Mouse (Mus musculus) hindbrain, embryonic 12.5 days (tissue): ENCODE measurements around the gene Gm3685. TPM values are rescaled to one million over a fixed set of nuclear protein-coding genes. Genes with fewer than 3 reads are reported as not detected.
"Not testable (repeated sequence)": the region's sequence is repeated elsewhere in the genome, so short reads cannot be mapped to it uniquely, and the experiment has no call there.

Source experiments
- ATAC-seq: fragments of 200-750 bp; cut with Nextera tagmentation; 2 replicates; pipeline ENCODE4 v1.8.0; 2017; ENCODE audit warnings: moderate TSS enrichment; ENCODE audit not compliant: low FRiP score
- H3K27ac ChIP-seq: fragments of 300-500 bp; sonication (generic); 2 replicates; pipeline ENCODE4 v1.5.1; 2016; ENCODE audit warnings: mild to moderate bottlenecking
- H3K27me3 ChIP-seq: fragments of 300-500 bp; sonication (generic); 2 replicates; pipeline ENCODE4 v1.6.1; 2016; ENCODE audit warnings: mild to moderate bottlenecking
- H3K36me3 ChIP-seq: fragments of 300-500 bp; sonication (generic); 2 replicates; pipeline ENCODE4 v1.6.1; 2016; ENCODE audit warnings: mild to moderate bottlenecking
- H3K4me1 ChIP-seq: fragments of 300-500 bp; sonication (generic); 2 replicates; pipeline ENCODE4 v1.6.1; 2016
- H3K4me2 ChIP-seq: fragments of 300-500 bp; sonication (generic); replicated peaks from 2 replicates; pipeline ENCODE4 v1.6.1; 2016; ENCODE audit warnings: mild to moderate bottlenecking
- H3K4me3 ChIP-seq: fragments of 300-500 bp; sonication (generic); 2 replicates; pipeline ENCODE4 v1.5.1; 2016; ENCODE audit warnings: mild to moderate bottlenecking
- H3K9ac ChIP-seq: fragments of 300-500 bp; sonication (generic); 2 replicates; pipeline ENCODE4 v1.6.1; 2016; ENCODE audit warnings: mild to moderate bottlenecking, moderate library complexity
- H3K9me3 ChIP-seq: fragments of 300-500 bp; sonication (generic); replicated peaks from 2 replicates; pipeline ENCODE4 v1.6.1; 2016; ENCODE audit warnings: mild to moderate bottlenecking
- WGBS: fragments of 180-500 bp; shearing (Covaris S2); methylation state at CpG from one replicate; pipeline ENCODE4 v1.1.7; 2016; 5-methylcytosine and 5-hydroxymethylcytosine counted together
- polyA plus RNA-seq: library from polyadenylated mRNA; unstranded; fragments of >200 nt; fragmentation: Nextera tagmentation; extraction: Ambion mirVana; gene quantifications from 2 replicates; pipeline ENCODE4 v1.2.1, GENCODE M21; 2016

Gene Gm3685
- not detected in 2 replicates for polyA plus RNA-seq

- WGBS = no CpG with 5 or more reads among the region's 2 CpGs
- H3K36me3 ChIP-seq, H3K27ac ChIP-seq, H3K4me1 ChIP-seq, H3K9ac ChIP-seq, H3K4me2 ChIP-seq, H3K27me3 ChIP-seq, ATAC-seq, H3K4me3 ChIP-seq, H3K9me3 ChIP-seq: not testable (repeated sequence)
Observed at GRCm38 (mm10) chr14:7044870-7045269, at the start of gene Gm3685. Gm3685 (minus strand) TSS chr14:7044970.

GRCm38 (mm10) chr14:7026781-7027749, 17.7 kb downstream of the Gm3685 start, which contains the start of gene Gm10406:
Gm10406 (minus strand) TSS chr14:7027449.
- not testable (repeated sequence) for H3K36me3 ChIP-seq, H3K4me1 ChIP-seq, H3K9me3 ChIP-seq, ATAC-seq, H3K27me3 ChIP-seq
- H3K9ac ChIP-seq = peak within 1 kb of the TSS; percentile 72
- H3K27ac ChIP-seq = peak within 1 kb of the TSS; percentile 57
- peak within 1 kb of the TSS; percentile 51 for H3K4me3 ChIP-seq
- under 1% methylated on average over 38 of the region's 70 CpGs for WGBS
- H3K4me2 ChIP-seq = peak within 1 kb of the TSS; percentile 77

- not testable (repeated sequence) for H3K9ac ChIP-seq, H3K36me3 ChIP-seq, H3K9me3 ChIP-seq, H3K27ac ChIP-seq, H3K4me1 ChIP-seq, ATAC-seq, H3K27me3 ChIP-seq, H3K4me3 ChIP-seq
- peak overlapping the region; percentile 77 for H3K4me2 ChIP-seq
- WGBS = 12% methylated on average over 9 of the region's 9 CpGs
Observed at GRCm38 (mm10) chr14:7026274-7026673, 18.5 kb downstream of the Gm3685 start.

Other genes starting within 250 kb of the Gm3685 start
- gene Gm3642, start 204.7 kb downstream of the Gm3685 start, polyA plus RNA-seq = not detected in 2 replicates
- gene Gm3667, start 155.0 kb downstream of the Gm3685 start, polyA plus RNA-seq = 3.8 and 3.9 TPM in 2 replicates
- not detected in 2 replicates for gene Gm6356, start 71.2 kb downstream of the Gm3685 start, polyA plus RNA-seq
- gene Gm10406, start 17.5 kb downstream of the Gm3685 start, polyA plus RNA-seq = 1.3 and 2.5 TPM in 2 replicates
- gene Gm3696, start 55.7 kb upstream of the Gm3685 start, polyA plus RNA-seq = 3.5 and 3.7 TPM in 2 replicates
- not detected in 2 replicates for gene Gm6676, start 80.4 kb upstream of the Gm3685 start, polyA plus RNA-seq
- gene Gm3512, start 129.6 kb upstream of the Gm3685 start, polyA plus RNA-seq = 5.0 and 6.1 TPM in 2 replicates
- not detected in 2 replicates for gene Gm16434, start 149.6 kb upstream of the Gm3685 start, polyA plus RNA-seq
- not detected in 2 replicates for gene Gm3727, start 219.7 kb upstream of the Gm3685 start, polyA plus RNA-seq